Mouse (Mus musculus): ENCODE measurements at regions not wholly inside any gene's neighbourhood (a gene's known extent, or its start where the extent isn't known, plus 50 kb on each side); places are given as distances from the start of the nearest gene placed in this dataset.

- Histone ChIP-seq H3K4me3 (no peak overlapping the region), H3K27me3 (ENCODE audit: control insufficient read depth, insufficient read depth, insufficient read length) (no peaks in the 10 kb centered on the region), H3ac (ENCODE audit: control insufficient read depth, insufficient read length) (no peak overlapping the region), H3K79me2 (ENCODE audit: control insufficient read depth, insufficient read depth) (no peaks in the 10 kb centered on the region), H3K36me3 (ENCODE audit: control insufficient read depth, insufficient read depth) (no peaks in the 10 kb centered on the region), H3K4me2 (ENCODE audit: low read depth) (no peak overlapping the region)
- TF ChIP-seq REST (IDR thresholded peaks at IDR 0.05; ENCODE audit: insufficient read depth, insufficient read length) (no peak), MYOD1 (IDR thresholded peaks at IDR 0.05; ENCODE audit: control insufficient read depth in 1 of 3, insufficient read length in 2 of 3, low read depth in 2 of 3) (no peak), USF1 (IDR thresholded peaks at IDR 0.05; ENCODE audit: low read depth) (no peak), POLR2A (IDR thresholded peaks at IDR 0.05; ENCODE audit: insufficient read length, low read depth) (no peak), SRF (IDR thresholded peaks at IDR 0.05; ENCODE audit: control insufficient read depth, insufficient read length, low read depth) (no peak), TCF12 (IDR thresholded peaks at IDR 0.05; ENCODE audit: insufficient read depth, poor library complexity, severe bottlenecking) (no peak), E2F4 (IDR thresholded peaks at IDR 0.05; ENCODE audit: insufficient read depth) (no peak)
Observed at GRCm38 (mm10) chr3:61185789-61186188, 175.6 kb upstream of the Rap2b start.

GRCm38 (mm10) chr3:61188662-61189061 lies 172.8 kb upstream of the Rap2b start:
- H3K36me3 ChIP-seq (ENCODE audit: control insufficient read depth, insufficient read depth), result no peaks in the 10 kb centered on the region
- H3K79me2 ChIP-seq (ENCODE audit: control insufficient read depth, insufficient read depth), result no peaks in the 10 kb centered on the region
- no peaks in the 10 kb centered on the region for H3K27me3 ChIP-seq (ENCODE audit: control insufficient read depth, insufficient read depth, insufficient read length)
- H3K4me3 ChIP-seq, result no peak overlapping the region
- no peak overlapping the region for H3ac ChIP-seq (ENCODE audit: control insufficient read depth, insufficient read length)
- TF ChIP-seq REST (IDR thresholded peaks at IDR 0.05; ENCODE audit: insufficient read depth, insufficient read length) (no peak), MYOD1 (IDR thresholded peaks at IDR 0.05; ENCODE audit: control insufficient read depth in 1 of 3, insufficient read length in 2 of 3, low read depth in 2 of 3) (no peak), TCF12 (IDR thresholded peaks at IDR 0.05; ENCODE audit: insufficient read depth, poor library complexity, severe bottlenecking) (no peak), MAX (IDR thresholded peaks at IDR 0.05; ENCODE audit: low read depth) (no peak), POLR2A (IDR thresholded peaks at IDR 0.05; ENCODE audit: insufficient read length, low read depth) (no peak), TCF3 (IDR thresholded peaks at IDR 0.05; ENCODE audit: insufficient read length, low read depth) (no peak), MYOG (IDR thresholded peaks at IDR 0.05; ENCODE audit: control insufficient read depth in 1 of 3, insufficient read depth in 1 of 3, insufficient read length in 2 of 3, low read depth in 2 of 3) (no peak), E2F4 (IDR thresholded peaks at IDR 0.05; ENCODE audit: insufficient read depth) (no peak), CEBPB (IDR thresholded peaks at IDR 0.05; ENCODE audit: insufficient read depth, poor library complexity, severe bottlenecking) (no peak), POLR2AphosphoS2 (IDR thresholded peaks at IDR 0.05; ENCODE audit: insufficient read length, low read depth) (no peak), USF1 (IDR thresholded peaks at IDR 0.05; ENCODE audit: low read depth) (no peak), SRF (IDR thresholded peaks at IDR 0.05; ENCODE audit: control insufficient read depth, insufficient read length, low read depth) (no peak)
- H3K4me2 ChIP-seq (ENCODE audit: low read depth), result no peak overlapping the region

GRCm38 (mm10) chr3:61216562-61216961 lies 144.9 kb upstream of the Rap2b start:
- H3ac ChIP-seq (ENCODE audit: control insufficient read depth, insufficient read length), result no peak overlapping the region
- no peaks in the 10 kb centered on the region for H3K27me3 ChIP-seq (ENCODE audit: control insufficient read depth, insufficient read depth, insufficient read length)
- no peaks in the 10 kb centered on the region for H3K36me3 ChIP-seq (ENCODE audit: control insufficient read depth, insufficient read depth)
- H3K4me3 ChIP-seq, result no peak overlapping the region
- H3K79me2 ChIP-seq (ENCODE audit: control insufficient read depth, insufficient read depth), result no peaks in the 10 kb centered on the region
- peak overlapping the region; percentile 41 for H3K4me2 ChIP-seq (ENCODE audit: low read depth)
- TF ChIP-seq SRF (IDR thresholded peaks at IDR 0.05; ENCODE audit: control insufficient read depth, insufficient read length, low read depth) (no peak), CEBPB (IDR thresholded peaks at IDR 0.05; ENCODE audit: insufficient read depth, poor library complexity, severe bottlenecking) (0 out of 2 replicates have a peak, but pooled peaks have one; percentile 1), POLR2AphosphoS2 (IDR thresholded peaks at IDR 0.05; ENCODE audit: insufficient read length, low read depth) (no peak), E2F4 (IDR thresholded peaks at IDR 0.05; ENCODE audit: insufficient read depth) (no peak)

- H3ac ChIP-seq (ENCODE audit: control insufficient read depth, insufficient read length), result no peak overlapping the region
Observed at GRCm38 (mm10) chr3:61224505-61224904, 136.9 kb upstream of the Rap2b start.

GRCm38 (mm10) chr3:61225054-61225453 lies 136.4 kb upstream of the Rap2b start:
- no peaks in the 10 kb centered on the region for H3K36me3 ChIP-seq (ENCODE audit: control insufficient read depth, insufficient read depth)
- no peaks in the 10 kb centered on the region for H3K27me3 ChIP-seq (ENCODE audit: control insufficient read depth, insufficient read depth, insufficient read length)
- H3ac ChIP-seq (ENCODE audit: control insufficient read depth, insufficient read length), result no peak overlapping the region
- H3K79me2 ChIP-seq (ENCODE audit: control insufficient read depth, insufficient read depth), result no peaks in the 10 kb centered on the region
- TF ChIP-seq E2F4 (IDR thresholded peaks at IDR 0.05; ENCODE audit: insufficient read depth) (no peak), CEBPB (IDR thresholded peaks at IDR 0.05; ENCODE audit: insufficient read depth, poor library complexity, severe bottlenecking) (0 out of 2 replicates have a peak, but pooled peaks have one; percentile 44)
- no peak overlapping the region for H3K4me2 ChIP-seq (ENCODE audit: low read depth)
- H3K4me3 ChIP-seq, result no peak overlapping the region

More at GRCm38 (mm10) chr3:61224505-61224904, 136.9 kb upstream of the Rap2b start:
- H3K36me3 ChIP-seq (ENCODE audit: control insufficient read depth, insufficient read depth), result no peaks in the 10 kb centered on the region
- H3K27me3 ChIP-seq (ENCODE audit: control insufficient read depth, insufficient read depth, insufficient read length), result no peaks in the 10 kb centered on the region
- no peaks in the 10 kb centered on the region for H3K79me2 ChIP-seq (ENCODE audit: control insufficient read depth, insufficient read depth)
- no peak overlapping the region for H3K4me2 ChIP-seq (ENCODE audit: low read depth)
- no peak for TF ChIP-seq CEBPB (IDR thresholded peaks at IDR 0.05; ENCODE audit: insufficient read depth, poor library complexity, severe bottlenecking)
- no peak for TF ChIP-seq MYOD1 (IDR thresholded peaks at IDR 0.05; ENCODE audit: control insufficient read depth in 1 of 3, insufficient read length in 2 of 3, low read depth in 2 of 3)
- TF ChIP-seq USF1 (IDR thresholded peaks at IDR 0.05; ENCODE audit: low read depth), result no peak
- TF ChIP-seq REST (IDR thresholded peaks at IDR 0.05; ENCODE audit: insufficient read depth, insufficient read length), result no peak
- no peak for TF ChIP-seq TCF12 (IDR thresholded peaks at IDR 0.05; ENCODE audit: insufficient read depth, poor library complexity, severe bottlenecking)
- TF ChIP-seq POLR2A (IDR thresholded peaks at IDR 0.05; ENCODE audit: insufficient read length, low read depth), result no peak
- no peak for TF ChIP-seq E2F4 (IDR thresholded peaks at IDR 0.05; ENCODE audit: insufficient read depth)
- TF ChIP-seq MYOG (IDR thresholded peaks at IDR 0.05; ENCODE audit: control insufficient read depth in 1 of 3, insufficient read depth in 1 of 3, insufficient read length in 2 of 3, low read depth in 2 of 3), result no peak
- TF ChIP-seq TCF3 (IDR thresholded peaks at IDR 0.05; ENCODE audit: insufficient read length, low read depth), result no peak
- TF ChIP-seq SRF (IDR thresholded peaks at IDR 0.05; ENCODE audit: control insufficient read depth, insufficient read length, low read depth), result no peak
- no peak overlapping the region for H3K4me3 ChIP-seq
